Mouse (Mus musculus) frontal cortex, postnatal 10 days (tissue): ENCODE data around the gene Olfr808.

Experiments used
- DNase-seq, 2 experiments: peaks; one replicate each; pipeline ENCODE4 v3.0.0; 2022; ENCODE audit warnings: low spot score in 2 of 2, mixed read lengths in 1 of 2

Gene Olfr808

DNA sequence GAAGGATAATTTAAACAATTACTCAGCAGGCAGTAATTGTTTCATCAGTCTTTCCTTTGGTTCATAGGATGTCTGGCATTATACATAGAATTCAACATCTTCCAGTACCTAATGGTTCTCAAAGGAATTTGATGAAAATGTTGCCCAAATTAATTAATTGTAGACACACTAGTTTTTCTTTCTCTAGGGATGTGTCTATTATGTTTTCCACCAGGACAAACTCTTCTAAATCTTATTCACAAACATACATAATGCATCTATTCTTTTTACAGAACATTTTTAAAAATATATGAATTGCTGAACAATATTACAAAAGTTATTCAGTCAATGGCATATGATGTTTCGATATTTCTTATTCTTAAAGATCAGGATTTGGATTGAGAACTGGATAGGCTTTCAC, at the start of gene Olfr808:
Gene Olfr808 (plus strand): TSS at position 301 of the 400 bp plus-strand sequence.
- no peak for DNase-seq

DNA sequence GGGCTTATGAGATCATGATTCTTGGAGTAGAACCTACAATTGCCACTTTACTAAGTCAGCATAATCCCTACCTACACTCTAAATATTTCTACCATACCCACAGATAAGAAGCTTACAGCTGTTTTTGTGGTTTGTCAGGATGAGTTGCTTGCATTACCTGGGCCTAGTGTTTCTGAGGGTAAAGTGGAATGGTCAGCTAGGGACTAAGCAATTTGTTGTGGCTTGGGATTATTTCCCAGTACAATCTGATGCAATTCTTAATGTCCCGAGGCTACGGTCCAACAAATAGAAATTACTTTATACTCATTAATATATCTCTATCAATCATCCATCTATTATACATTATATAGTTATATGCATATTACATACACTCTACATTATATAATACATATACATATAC, 36.0 kb upstream of the Olfr808 start, which contains the start of gene Olfr805:
Gene Olfr805 (minus strand): TSS at position 101 of the 400 bp plus-strand sequence.
- DNase-seq, result no peak

DNA sequence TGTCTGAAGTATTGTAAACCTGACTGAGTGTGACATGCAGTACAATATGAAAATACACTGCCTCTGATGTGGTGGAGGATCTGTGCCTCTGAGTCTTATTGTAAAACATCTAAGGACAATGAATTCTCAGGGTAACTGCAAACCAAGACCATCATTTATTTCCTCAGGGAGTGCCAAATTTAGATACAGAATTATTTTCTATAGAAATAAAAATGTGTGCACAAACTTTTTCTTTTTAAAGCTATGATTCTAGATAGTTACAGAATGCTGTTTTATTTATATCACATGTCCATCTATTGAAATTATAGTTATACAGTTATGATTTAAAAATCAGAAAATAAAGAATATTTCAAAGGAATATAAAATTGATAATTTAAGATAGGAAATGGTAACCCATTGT, 23.5 kb upstream of the Olfr808 start, which contains the start of gene Olfr806:
Gene Olfr806 (minus strand): TSS at position 101 of the 400 bp plus-strand sequence.
- DNase-seq, result no peak

DNA sequence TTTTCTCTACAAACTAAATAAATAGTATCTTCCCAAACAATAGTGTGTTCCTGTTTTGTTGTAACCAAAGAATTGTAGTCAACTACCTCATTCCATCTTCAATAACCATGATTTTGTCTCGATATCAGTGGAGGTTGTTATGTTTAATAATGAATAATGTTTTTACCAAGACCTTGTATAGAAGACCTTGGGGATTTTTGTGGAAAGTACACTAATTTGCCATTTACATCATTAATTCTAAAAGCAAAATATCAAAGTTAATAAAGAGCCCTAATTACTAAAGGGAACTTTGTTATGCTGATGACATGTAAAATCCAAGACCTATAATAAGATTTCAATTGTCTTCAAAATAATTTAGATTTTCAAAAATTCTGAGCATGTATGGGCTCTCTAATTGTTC, 7.6 kb upstream of the Olfr808 start, which contains the start of gene Olfr807:
Gene Olfr807 (minus strand): TSS at position 101 of the 400 bp plus-strand sequence.
- no peak for DNase-seq

DNA sequence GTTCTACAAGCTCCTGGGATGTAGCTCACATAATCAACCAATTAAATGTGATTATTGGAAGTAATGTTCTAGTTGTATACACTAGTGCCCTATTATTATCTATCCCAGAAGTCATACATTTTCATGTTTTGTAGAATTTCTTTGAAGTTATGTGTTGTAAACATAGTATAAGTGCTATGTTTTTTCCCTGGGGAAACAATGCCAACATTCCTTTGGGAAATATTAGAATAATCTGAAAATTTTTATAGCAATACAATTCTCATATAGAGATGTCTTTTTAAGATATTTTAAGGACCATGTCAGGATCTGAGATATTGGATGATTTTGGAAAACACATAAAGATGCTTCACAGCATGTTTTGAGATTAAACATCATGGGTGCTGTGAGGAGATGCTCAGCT, 9.1 kb downstream of the Olfr808 start, which contains the start of gene Olfr809:
Gene Olfr809 (plus strand): TSS at position 301 of the 400 bp plus-strand sequence.
- no peak for DNase-seq

DNA sequence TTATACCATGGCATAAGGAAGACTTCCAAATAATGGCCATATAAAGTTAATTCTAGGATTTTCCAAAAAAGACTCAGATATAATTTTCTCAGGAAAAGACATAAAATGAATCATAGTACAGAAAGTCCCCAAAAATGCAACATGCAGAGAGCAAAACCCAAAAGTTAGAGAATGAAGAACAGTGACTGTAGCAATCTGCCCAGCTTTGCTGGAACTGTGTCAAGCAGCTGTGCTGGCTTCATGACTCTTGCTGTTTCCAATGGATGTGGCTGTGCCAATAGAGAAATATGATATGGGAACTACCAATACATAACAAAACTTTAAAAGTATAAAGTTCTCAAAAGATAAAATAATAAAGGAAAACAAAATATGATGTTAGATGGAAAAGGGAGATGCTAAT, 12.8 kb downstream of the Olfr808 start:
- DNase-seq, result no peak

GRCm38 (mm10) chr10:129794817-129795216, 29.5 kb downstream of the Olfr808 start, which contains the start of gene Olfr810:
Gene Olfr810, minus strand, starts transcription at chr10:129794917.
- DNase-seq, result no peak

DNA sequence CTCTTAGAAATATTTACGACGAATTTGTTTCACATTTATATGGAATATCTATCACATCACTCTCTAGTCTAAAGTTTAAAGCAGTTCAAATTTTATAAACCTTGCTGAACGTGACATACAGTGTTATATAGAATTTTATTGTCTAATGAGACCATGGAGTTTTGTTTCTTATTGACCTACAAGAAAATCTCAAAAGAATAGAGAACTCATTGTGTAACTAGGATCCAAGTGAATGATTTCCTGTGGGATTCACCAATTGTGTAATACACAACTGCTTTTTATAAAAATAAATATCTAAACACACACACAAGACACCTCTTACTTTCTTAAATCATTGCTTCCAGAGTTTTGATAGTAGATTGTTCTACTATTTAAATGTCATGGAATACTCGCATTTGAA, 39.0 kb downstream of the Olfr808 start, which contains the start of gene Olfr811:
Gene Olfr811 (minus strand): TSS at position 101 of the 400 bp plus-strand sequence.
- no peak for DNase-seq
